Mouse (Mus musculus): ENCODE measurements around the gene Gm20388.

DNA sequence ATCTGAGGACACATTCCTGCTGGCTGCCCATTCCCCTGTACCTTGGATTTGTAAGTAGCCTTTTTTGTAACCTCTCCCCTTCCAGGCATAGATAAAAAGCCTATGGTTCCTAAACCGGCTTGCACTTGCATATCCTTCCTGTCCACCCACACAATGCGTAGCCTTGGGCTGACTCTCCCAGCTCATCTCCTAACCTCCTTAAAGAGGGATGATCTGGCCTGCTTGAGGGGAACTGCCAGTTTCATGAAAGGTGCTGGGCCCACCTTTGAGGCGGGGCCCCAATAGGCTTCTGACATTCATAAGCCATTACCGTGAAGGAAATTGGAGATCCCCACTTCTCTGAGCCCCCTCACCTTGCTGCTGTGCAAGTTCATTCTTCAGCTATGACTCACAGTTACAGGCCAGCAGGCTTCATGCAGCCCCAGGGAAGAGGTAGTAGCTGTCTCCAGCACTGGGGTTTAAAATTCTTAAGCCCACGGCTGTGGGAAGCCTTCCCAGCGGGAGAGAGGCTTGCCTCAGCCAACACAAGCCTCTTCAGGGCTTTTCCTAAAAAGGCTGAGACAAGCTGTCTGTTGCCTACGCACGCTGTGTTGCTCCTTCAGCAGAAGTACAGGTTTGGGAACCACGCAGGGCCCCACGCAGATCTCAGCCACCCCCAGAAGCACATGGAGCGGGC, 2551.0 kb downstream of the Gm20388 start:
- TF ChIP-seq CTCF (IDR thresholded peaks at IDR 0.05; ENCODE audit: borderline replicate concordance, extremely low read depth, insufficient read depth, insufficient read length) (no peak), POLR2A (IDR thresholded peaks at IDR 0.05; ENCODE audit: borderline replicate concordance, extremely low read depth, insufficient read depth, insufficient read length, poor library complexity, severe bottlenecking) (no peak)

Data from brain, embryonic 14.5 days (tissue).